Mouse (Mus musculus) right cerebral cortex, postnatal 25 days (tissue): ENCODE results near the gene Wdr13.
"Not testable (repeated sequence)": the region's sequence is repeated elsewhere in the genome, so short reads cannot be mapped to it uniquely, and the experiment has no call there.

Source experiments
- DNase-seq: peaks from one replicate; pipeline ENCODE4 v3.0.0; 2022

The Wdr13 gene

DNA sequence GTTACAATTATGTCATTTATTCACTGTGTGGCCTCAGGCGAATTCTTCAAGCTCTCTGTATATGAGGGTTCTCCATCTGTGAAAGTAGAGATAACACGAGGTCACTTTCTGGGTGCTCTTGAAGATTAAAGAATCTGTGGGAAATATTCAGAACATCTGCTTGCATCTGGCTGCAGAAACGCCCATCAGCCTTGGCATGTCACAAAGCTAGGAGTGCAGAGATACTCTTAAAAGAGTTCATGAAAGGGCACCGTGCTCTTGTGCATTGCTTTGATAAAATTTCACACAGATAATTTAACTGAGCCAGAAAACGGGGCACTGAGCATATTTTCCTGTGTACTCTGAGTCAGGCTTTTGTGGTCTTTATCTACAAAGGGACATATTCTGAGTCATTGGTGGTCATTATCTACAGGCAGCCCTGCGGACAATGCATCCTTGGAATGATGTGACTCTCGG lies 30.5 kb downstream of the Wdr13 start:
- no peak for DNase-seq

DNA sequence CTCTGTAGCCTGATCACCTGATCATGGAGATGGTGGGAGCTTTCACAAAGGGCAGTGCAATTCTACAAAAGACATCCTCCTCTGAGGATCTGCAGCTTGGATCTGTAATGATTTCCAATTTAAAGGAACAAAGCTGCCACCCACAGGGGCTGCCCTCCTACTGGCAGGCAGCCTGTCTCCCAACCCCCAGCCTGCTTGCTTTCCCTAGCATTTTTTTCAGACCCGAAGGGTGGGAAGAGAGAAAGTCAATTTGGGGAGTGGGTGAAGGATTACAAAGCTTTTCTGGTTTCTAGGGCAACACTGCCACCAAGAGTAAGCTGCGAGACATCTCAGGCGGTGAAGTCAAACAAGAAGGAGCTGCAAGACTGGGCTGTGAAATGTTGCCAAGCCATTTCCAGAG lies 31.7 kb downstream of the Wdr13 start:
- peak; percentile 40 for DNase-seq

DNA sequence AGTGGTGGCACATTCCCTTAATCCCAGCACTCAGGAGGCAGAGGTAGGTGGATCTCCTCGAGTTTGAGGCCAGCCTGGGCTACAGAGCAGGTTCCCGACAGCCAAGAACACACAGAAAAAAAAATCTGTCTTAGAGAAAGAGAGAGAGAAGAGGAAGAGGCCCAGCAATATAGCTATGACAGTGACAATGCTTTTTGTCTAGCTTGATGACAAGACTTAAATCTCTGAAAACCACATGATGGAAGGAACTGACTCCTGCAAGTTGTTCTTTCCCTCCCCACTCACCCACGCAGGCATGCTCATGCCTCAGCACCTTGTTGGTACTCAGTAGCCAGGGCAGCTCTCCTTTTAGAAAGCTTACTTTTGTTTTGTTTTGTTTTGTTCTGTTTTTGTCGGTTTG lies 33.3 kb downstream of the Wdr13 start:
- DNase-seq = no peak

DNA sequence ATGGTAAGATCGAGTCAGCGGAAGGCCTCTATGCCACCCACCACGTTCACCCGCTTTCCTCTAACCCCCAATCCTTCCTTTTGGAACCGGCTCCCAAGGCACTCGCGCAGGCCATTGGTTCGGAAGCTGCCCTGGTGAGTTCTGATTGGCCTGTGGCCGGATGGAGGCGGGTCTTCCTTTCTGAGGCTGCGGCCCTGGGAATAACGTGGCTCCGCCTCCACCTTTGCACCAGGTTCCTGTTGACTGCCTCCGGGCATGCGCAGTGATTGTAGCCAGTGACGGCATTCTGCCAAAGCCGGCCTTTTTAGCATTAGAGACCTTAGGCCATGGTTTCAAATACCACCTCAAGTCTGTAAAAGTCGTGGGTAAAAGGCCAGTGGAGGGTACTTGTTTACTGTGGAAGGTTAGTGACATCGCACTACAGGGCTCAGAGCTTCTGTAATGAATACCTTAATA lies 35.9 kb downstream of the Wdr13 start:
- DNase-seq = peak; percentile 92

DNA sequence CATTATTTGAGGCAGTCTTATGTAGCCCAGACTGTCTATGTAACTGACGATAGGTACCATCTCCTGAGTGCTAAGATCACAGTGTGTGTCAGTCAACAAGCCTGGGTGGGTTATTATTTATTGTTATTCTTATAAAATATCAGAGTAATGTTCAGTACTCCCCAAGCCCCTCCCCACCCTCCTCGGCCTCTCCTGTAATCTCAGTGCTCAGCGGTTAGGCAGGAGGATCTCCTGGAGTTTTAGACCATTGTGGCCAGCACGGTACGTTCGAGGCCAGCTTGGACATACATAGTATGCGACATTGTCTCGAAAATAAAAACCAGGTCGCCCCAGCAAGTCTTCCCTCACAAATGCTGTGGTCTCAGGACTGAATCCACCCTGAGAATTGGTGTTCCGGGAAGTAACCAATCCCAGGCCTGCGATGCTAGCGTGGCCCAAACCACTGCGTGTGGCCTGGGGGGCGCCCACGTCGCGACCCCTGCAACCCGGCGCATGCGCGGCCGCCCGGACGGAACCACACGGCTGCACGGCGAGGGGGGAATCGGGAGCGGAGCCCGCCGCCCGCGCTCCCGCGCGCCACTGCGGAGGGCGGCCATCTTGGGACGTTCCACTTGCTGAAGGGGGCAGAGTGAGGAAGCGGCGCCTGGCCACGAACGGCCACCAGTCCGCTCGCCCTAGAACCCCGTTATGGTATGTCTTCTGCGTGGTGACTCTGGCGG lies 36.5 kb downstream of the Wdr13 start:
- peak; percentile 82 for DNase-seq

DNA sequence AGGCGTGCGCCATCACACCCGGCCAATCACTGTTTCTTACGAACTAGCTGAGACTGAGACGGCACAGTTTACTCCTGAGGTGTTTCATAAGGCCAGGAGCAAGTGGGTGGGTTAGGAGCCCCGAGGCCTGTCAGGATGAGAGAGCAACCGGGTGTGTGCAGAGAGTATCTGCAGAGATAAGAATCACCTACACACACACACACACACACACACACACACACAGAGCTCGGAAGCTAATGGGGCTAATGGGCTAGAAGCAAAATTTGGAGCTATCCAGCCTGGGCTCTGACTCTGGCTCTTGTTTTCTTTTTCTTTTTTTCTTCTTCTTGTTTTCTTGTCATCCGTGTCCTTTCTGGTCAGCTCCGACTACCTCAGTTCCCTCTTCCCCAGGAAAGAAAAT lies 37.1 kb downstream of the Wdr13 start:
- DNase-seq = no peak

DNA sequence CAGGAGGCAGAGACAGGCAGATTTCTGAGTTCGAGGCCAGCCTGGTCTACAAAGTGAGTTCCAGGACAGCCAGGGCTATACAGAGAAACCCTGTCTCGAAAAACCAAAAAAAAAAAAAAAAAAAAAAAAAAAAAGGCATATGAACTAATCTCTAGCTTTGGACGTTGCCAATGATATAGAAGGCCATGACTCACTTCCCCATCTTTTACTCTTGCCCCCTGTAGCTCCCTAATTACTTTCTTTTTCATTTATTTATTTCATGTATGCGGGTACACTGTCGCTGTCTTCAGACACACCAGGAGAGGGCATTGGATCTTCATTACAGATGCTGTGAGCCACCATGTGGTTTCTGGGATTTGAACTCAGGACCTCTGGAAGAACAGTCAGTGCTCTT lies 41.7 kb downstream of the Wdr13 start:
- DNase-seq = not testable (repeated sequence)

DNA sequence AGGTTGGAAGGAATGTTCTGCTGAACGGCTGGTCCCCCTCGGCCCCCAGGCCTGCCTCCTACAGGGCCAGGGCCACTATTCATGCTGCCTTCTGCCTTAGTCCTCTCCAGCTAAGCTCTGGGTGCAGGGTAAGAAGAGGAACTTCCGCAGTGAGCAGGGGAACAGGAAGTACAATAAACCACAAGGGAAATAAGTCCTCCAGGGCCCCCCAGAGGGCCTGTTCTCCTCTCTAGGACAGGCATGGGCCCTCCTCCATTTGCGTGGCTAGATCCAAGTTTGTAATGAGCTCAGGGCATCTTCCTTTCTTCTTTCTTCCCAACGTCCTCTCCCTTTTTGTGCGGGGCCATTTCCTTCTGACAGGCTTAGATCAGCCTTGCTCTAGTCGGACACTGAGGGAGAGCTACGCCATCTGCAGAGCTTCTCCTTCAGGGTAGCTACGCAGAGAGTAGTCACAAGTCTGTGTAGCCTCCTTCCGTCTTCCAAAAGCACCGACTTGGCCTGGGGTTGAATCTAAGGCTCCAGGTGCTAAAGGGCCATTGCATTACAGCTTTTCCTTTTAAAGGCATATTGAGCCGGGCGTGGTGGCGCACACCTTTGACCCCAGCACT lies 42.2 kb downstream of the Wdr13 start, which contains the start of gene Was:
TSS of gene Was (minus strand) at position 153 of the 608 bp plus-strand sequence.
- DNase-seq = no peak

DNA sequence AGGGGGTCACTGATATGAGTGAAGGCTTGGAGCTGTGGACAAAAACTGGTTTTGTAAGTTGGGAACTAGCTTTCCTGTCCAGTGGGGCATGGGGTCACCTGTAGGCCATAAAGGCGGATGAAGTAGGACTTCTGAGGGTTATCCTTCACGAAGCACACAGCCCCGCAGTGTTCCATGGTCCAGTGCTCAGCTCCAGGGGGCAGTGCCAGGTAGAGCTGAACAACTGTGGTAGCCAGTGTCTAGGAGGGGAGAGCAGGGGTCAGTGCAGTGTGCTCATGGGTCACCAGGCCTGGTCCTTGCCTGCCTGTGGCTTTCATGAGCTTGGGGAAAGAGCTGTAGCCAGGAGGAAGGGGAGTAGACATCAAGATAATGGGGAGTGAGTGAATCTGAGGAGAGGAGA lies 42.9 kb downstream of the Wdr13 start:
- DNase-seq = no peak

DNA sequence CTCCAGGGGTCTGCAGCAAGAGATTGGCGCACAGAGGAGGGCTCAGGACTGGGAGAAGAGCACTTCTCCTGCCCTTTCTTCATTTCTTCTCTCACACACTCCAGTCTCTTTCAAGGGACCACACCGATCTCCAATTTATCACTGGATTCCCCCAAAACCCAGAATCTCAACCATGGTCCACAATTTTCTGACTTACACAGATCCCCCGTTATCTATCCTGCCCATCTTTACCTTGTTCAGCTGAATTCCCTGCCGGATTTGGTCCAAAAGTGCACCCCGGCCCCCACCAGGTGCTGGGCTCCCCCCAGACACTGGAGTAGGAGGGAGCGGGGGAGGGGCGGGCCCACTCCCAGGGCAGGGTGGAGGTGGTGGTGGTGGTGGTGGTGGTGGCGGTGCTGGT lies 47.1 kb downstream of the Wdr13 start:
- no peak for DNase-seq

DNA sequence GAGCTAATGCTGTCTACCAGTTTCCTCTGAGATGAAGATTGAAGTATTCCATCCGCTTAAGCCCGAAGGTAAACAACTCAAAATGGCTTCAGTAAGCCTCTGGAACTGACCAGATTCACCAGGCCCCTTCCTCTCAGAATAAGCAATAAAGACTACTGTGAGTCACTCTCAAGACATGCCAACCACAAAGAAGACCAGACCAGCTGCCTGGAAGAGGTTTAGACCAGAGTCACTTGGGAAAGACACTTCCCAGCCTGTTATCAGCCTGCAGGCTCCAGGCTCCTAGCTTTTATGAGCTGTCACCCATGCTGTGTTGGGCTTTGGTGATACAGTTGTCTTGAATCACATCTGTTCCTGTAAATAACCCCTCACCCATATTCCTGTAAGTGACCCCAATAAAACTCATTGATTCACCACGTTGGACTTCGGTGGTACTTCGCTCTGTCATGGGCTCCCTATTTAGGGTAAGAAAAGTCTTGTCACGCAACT lies 47.9 kb downstream of the Wdr13 start:
- no peak for DNase-seq

DNA sequence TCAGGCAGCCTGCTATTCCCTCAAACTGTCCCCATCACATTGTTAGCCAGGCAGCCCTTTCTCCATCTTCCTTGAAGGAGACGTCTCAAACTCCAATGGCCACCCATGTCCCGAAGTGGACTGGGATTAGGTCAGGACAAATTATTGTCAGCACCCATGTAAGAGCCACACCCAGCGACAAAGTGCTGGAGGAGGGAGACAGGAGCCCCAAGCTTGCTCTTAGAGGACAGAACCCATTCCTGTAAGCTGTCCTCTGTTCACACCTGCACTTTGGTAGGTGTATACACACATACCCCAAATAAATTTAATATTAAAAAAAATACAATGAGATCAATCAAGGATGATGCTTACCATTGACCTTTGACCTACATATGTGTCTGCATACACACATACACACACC lies 57.6 kb downstream of the Wdr13 start:
- DNase-seq = no peak

DNA sequence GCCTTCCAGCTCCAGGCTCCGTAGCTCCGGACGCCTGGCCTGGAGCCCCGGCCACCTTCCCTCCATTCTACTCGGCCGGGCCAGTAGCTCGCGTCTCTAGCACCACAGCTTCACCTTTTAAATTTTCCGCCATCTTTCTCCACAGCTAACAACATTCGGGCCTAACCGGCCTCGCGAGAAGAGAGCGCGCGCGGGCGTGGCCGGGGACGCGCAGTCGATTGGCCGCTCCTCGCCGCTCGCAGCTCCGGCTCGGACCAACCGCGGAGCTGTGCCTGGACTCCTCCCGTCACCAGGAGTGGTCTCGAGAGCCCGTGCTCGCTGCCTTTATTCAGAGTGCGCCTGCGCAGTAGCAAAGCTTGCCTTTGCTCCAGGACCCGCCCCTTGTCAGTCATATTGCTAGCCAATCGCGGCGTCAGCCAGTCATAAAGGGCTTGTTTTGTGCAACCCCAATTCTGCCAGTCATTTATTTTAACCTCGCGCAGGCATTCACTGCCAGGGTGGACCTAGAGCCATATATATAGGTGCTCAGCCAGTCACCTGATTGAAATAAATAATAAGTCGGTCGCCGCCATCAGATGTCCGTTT lies 58.2 kb downstream of the Wdr13 start, which contains the start of gene Suv39h1:
TSS of gene Suv39h1 (minus strand) at position 331 of the 585 bp plus-strand sequence.
- DNase-seq = peak; percentile 91

DNA sequence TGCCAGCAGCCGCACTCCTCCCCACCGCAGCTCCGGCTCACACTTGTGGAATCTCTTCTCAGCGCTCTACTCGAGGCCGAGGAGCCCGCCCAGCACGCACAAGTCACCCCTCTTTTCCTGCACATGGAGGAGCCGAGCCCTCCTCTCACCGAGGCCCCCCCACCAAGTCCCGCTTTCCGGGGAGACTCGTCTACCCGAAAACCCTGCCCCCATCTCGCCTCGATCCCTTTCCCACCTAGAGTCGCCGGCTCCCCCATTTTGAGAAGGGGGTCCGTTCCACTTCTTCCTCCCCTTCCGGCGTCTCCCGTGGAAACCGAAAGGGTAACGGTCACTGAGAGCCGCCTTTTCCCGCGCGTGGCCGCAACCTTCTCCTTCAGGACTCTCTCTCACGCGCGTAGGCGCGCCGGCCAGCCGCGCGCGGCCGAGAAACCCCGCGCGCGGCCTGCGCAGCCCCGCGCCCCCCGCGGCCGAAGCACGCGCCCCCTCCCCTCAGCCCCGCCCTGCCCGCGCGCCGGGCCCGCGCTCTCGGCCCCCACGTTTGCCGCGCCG lies 58.7 kb downstream of the Wdr13 start:
- DNase-seq = peak; percentile 10
